Mouse (Mus musculus) midbrain, embryonic 16.5 days (tissue): ENCODE data around the gene S100pbp. TPM values are rescaled to one million over a fixed set of nuclear protein-coding genes. Genes with fewer than 3 reads are reported as not detected.
"Not testable (repeated sequence)": the region's sequence is repeated elsewhere in the genome, so short reads cannot be mapped to it uniquely, and the experiment has no call there.

Experiments used
- ATAC-seq: fragments of 200-750 bp; cut with Nextera tagmentation; 2 replicates; pipeline ENCODE4 v1.8.0; 2017; ENCODE audit warnings: moderate TSS enrichment
- H3K27ac ChIP-seq: fragments of 300-500 bp; sonication (generic); 2 replicates; pipeline ENCODE4 v1.5.1; 2014; ENCODE audit warnings: mild to moderate bottlenecking, low read length, mixed read lengths
- H3K27me3 ChIP-seq: fragments of 300-500 bp; sonication (generic); 2 replicates; pipeline ENCODE4 v1.6.1; 2014; ENCODE audit warnings: low read depth, low read length, mixed read lengths; ENCODE audit not compliant: control insufficient read depth, insufficient read depth
- H3K36me3 ChIP-seq: fragments of 300-500 bp; sonication (generic); 2 replicates; pipeline ENCODE4 v1.6.1; 2014; ENCODE audit warnings: mild to moderate bottlenecking, low read length, moderate library complexity, mixed read lengths; ENCODE audit not compliant: control insufficient read depth, insufficient read depth
- H3K4me1 ChIP-seq: fragments of 300-500 bp; sonication (generic); 2 replicates; pipeline ENCODE4 v1.6.1; 2014; ENCODE audit warnings: mild to moderate bottlenecking, low read length, mixed read lengths; ENCODE audit not compliant: control insufficient read depth, insufficient read depth
- H3K4me2 ChIP-seq: fragments of 300-500 bp; sonication (generic); 2 replicates; pipeline ENCODE4 v1.6.1; 2014; ENCODE audit warnings: mild to moderate bottlenecking, low read length, mixed read lengths
- H3K4me3 ChIP-seq: fragments of 300-500 bp; sonication (generic); 2 replicates; pipeline ENCODE4 v1.5.1; 2014; ENCODE audit warnings: low read depth, mild to moderate bottlenecking, low read length, moderate library complexity, mixed read lengths
- H3K9ac ChIP-seq: fragments of 300-500 bp; sonication (generic); 2 replicates; pipeline ENCODE4 v1.6.1; 2014; ENCODE audit warnings: low read depth, low read length, mixed read lengths
- H3K9me3 ChIP-seq: fragments of 300-500 bp; sonication (generic); replicated peaks from 2 replicates; pipeline ENCODE4 v1.6.1; 2014; ENCODE audit warnings: mild to moderate bottlenecking, low read length, mixed read lengths; ENCODE audit not compliant: control insufficient read depth, poor library complexity, severe bottlenecking
- WGBS: fragments of 180-500 bp; shearing (Covaris S2); extraction: QIAGEN DNeasy Blood & Tissue Kit; methylation state at CpG from one replicate; pipeline ENCODE4 v1.1.7; 2014; 5-methylcytosine and 5-hydroxymethylcytosine counted together
- polyA plus RNA-seq: library from polyadenylated mRNA; unstranded; fragments of >200 nt; fragmentation: Nextera tagmentation; extraction: Ambion mirVana; gene quantifications from 2 replicates; pipeline ENCODE4 v1.2.1, GENCODE M21; 2015

Gene S100pbp
- polyA plus RNA-seq, 1 experiment from 2014 or later: 27.0 TPM

- peaks cover 43% of the 10 kb centered on the region for H3K36me3 ChIP-seq
Measured at GRCm38 (mm10) chr4:129222019-129222925, 32.7 kb upstream of the S100pbp start.

GRCm38 (mm10) chr4:129221097-129222010, 31.8 kb upstream of the S100pbp start:
- no peaks in the 10 kb centered on the region for H3K9me3 ChIP-seq
- H3K4me1 ChIP-seq: peaks cover 14% of the 10 kb centered on the region; the same call in 1 of the 2 replicates
- peaks cover 49% of the 10 kb centered on the region for H3K36me3 ChIP-seq
- WGBS: 78% methylated on average over 23 of the region's 23 CpGs
- H3K27ac ChIP-seq: no peak overlapping the region
- ATAC-seq: no peak
- no peak overlapping the region for H3K4me3 ChIP-seq
- H3K9ac ChIP-seq: no peak overlapping the region
- H3K4me2 ChIP-seq: no peak overlapping the region
- no peaks in the 10 kb centered on the region for H3K27me3 ChIP-seq

More at GRCm38 (mm10) chr4:129222019-129222925, 32.7 kb upstream of the S100pbp start:
- Histone ChIP-seq H3K27me3 (no peaks in the 10 kb centered on the region), H3K4me1 (peaks cover 23% of the 10 kb centered on the region; the same call in 1 of the 2 replicates), H3K9ac (no peak overlapping the region), H3K27ac (no peak overlapping the region), H3K4me3 (no peak overlapping the region), H3K9me3 (no peaks in the 10 kb centered on the region), H3K4me2 (no peak overlapping the region)
- ATAC-seq: no peak
- 72% methylated on average over 31 of the region's 31 CpGs for WGBS

DNA sequence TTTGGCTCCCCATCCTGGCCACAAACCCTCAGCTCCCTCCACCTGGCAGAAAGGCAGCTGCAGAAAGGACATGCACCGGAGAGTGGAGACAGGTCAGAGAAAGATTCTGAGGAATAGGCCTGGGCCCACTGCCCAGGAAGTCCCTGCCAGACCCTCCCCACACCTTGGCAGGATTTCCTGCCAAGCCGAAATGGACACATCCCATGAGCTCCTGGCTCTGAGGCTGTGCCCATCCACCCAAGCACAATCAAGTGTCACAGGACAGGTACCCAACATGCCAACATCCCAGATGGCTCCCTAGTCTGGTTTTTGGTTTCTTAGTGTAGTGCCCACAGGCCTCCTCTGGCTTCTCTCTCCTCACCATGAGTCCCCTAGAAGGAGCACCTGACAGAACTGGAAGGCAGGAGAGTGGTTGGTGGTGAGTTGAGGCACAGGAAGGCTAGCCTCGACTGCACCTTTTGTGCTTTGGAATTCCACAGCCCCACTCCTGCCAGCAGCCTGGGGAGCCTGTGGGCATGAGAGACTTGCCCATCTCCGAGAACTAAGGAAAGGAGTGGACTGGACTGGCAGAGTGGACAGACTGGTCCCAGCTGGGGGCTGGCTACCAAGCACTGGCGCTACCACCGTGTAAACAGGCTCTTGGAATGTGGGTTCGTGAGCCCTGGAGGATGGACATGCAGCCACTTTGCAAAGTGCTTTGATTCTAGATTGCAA, 31.0 kb upstream of the S100pbp start:
- Histone ChIP-seq H3K4me1 (peaks cover 8% of the 10 kb centered on the region; the same call in 1 of the 2 replicates), H3K4me2 (no peak overlapping the region), H3K36me3 (peaks cover 53% of the 10 kb centered on the region), H3K27me3 (no peaks in the 10 kb centered on the region), H3K27ac (no peak overlapping the region), H3K9ac (no peak overlapping the region), H3K9me3 (no peaks in the 10 kb centered on the region), H3K4me3 (no peak overlapping the region)
- 74% methylated on average over 7 of the region's 7 CpGs for WGBS
- no peak for ATAC-seq

- Histone ChIP-seq H3K27me3 (no peaks in the 10 kb centered on the region), H3K4me3 (no peak overlapping the region), H3K9ac (0 out of 2 replicates have a peak overlapping the region, but pooled peaks have one; percentile 10), H3K27ac (no peak overlapping the region), H3K4me2 (no peak overlapping the region), H3K36me3 (peaks cover 61% of the 10 kb centered on the region), H3K9me3 (no peaks in the 10 kb centered on the region), H3K4me1 (peaks cover 8% of the 10 kb centered on the region; the same call in 1 of the 2 replicates)
- WGBS: 89% methylated on average over 10 of the region's 10 CpGs
- ATAC-seq: no peak
Measured at GRCm38 (mm10) chr4:129219198-129219597, 29.7 kb upstream of the S100pbp start.

DNA sequence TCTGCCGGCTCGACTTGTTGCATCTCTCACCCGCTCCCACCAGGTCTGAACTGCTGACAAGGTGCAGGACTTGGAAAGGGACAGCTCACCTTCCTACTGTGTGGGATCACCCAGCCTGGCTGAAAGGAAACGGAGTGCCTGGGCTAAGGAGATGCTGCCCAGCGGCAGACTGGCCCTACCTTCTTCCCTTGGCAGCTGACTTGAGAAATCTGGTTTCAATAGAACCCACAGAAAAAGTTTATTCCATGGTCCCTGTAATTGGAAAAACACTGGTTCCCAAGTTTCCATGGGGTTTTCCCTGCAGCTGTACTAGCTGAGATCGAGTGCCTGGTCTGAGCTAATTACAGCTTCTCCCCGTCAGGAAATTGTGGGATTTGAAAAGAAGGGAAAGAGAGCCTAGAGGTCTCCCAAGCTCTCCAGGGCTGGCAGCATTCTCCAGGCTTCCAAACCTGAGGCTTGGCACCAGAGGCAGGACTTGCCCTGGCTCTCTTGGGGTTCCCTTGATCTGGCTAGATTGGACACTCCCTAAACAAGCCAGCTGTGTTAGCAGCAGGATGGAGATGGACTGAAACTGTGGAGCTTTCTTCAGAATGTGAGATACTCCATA, 29.1 kb upstream of the S100pbp start:
- no peaks in the 10 kb centered on the region for H3K27me3 ChIP-seq
- H3K9me3 ChIP-seq: no peaks in the 10 kb centered on the region
- H3K4me2 ChIP-seq: no peak overlapping the region
- H3K36me3 ChIP-seq: peaks cover 66% of the 10 kb centered on the region
- no peak for ATAC-seq
- no peak overlapping the region for H3K9ac ChIP-seq
- WGBS: 81% methylated on average over 7 of the region's 7 CpGs
- no peak overlapping the region for H3K27ac ChIP-seq
- peaks cover 4% of the 10 kb centered on the region; the same call in 1 of the 2 replicates for H3K4me1 ChIP-seq
- no peak overlapping the region for H3K4me3 ChIP-seq

GRCm38 (mm10) chr4:129212486-129212885, 23.0 kb upstream of the S100pbp start:
- H3K27me3 ChIP-seq, H3K9ac ChIP-seq, H3K4me3 ChIP-seq, H3K4me1 ChIP-seq, ATAC-seq, H3K4me2 ChIP-seq, H3K27ac ChIP-seq, H3K9me3 ChIP-seq: not testable (repeated sequence)
- WGBS: 73% methylated on average over 3 of the region's 3 CpGs
- H3K36me3 ChIP-seq: peaks cover 48% of the 10 kb centered on the region

DNA sequence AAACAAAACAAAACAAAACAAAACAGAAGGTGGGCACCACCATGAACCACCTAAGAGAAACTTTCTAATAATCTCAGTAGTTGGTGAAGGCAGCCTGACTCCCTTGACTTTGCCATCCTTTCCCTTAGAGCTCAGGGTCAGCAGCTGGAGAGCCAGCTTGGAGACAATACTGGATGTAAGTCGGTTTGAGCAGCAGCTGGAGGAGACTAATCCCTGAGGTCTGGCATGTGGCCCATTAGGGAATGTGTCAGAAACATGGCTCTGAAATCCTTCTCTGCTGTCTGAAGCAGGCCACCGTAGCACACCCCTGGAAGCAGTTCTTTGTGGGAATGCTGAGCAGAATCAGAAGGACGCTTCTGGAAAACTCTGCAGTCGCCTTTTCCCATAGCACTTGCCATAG, 21.9 kb upstream of the S100pbp start:
- 78% methylated on average over 4 of the region's 4 CpGs for WGBS
- ATAC-seq: no peak

DNA sequence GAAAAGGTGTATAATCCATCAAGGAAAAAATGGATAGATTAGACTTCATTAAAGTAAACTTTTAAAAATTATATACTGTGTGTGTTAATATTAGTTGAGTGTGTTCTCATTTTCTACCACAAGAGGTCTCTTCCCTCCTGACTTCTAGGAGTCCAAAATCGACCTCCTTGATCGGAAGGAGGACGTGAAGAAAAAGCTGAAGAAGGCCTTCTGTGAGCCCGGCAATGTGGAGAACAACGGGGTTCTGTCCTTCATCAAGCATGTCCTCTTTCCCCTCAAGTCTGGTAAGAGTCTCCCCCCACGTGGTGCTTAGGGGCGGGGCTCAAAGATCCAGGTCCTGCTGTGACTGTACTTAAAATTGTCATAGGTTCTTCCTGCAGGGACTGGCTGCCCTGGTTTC, 20.0 kb upstream of the S100pbp start:
- H3K27ac ChIP-seq: no peak overlapping the region
- H3K9me3 ChIP-seq: no peaks in the 10 kb centered on the region
- no peaks in the 10 kb centered on the region for H3K27me3 ChIP-seq
- H3K4me1 ChIP-seq: no peaks in the 10 kb centered on the region
- WGBS: 45% methylated on average over 7 of the region's 7 CpGs
- H3K4me2 ChIP-seq: no peak overlapping the region
- ATAC-seq: no peak
- H3K4me3 ChIP-seq: no peak overlapping the region
- H3K9ac ChIP-seq: no peak overlapping the region
- peaks cover 40% of the 10 kb centered on the region for H3K36me3 ChIP-seq

More for the DNA sequence above, 21.9 kb upstream of the S100pbp start:
- Histone ChIP-seq H3K27ac (no peak overlapping the region), H3K4me1 (no peaks in the 10 kb centered on the region), H3K9ac (no peak overlapping the region), H3K4me2 (no peak overlapping the region), H3K9me3 (no peaks in the 10 kb centered on the region), H3K36me3 (peaks cover 43% of the 10 kb centered on the region), H3K4me3 (no peak overlapping the region), H3K27me3 (no peaks in the 10 kb centered on the region)
